Mouse (Mus musculus) E14TG2a.4 (cell line): ENCODE measurements around the gene Mas1.

Source experiments
- CTCF ChIP-seq: conservative IDR thresholded peaks from 2 replicates; pipeline ENCODE4 v1.5.1; 2014; ENCODE audit warnings: low read length
- POU5F1 ChIP-seq: IDR thresholded peaks from 2 replicates; pipeline ENCODE4 v1.6.1; 2014; ENCODE audit warnings: low read length, borderline replicate concordance

GRCm38 (mm10) chr17:12858072-12858471 is 9.9 kb downstream of the Mas1 start:
- TF ChIP-seq CTCF (peak; percentile 57), POU5F1 (no peak)
